Mouse (Mus musculus): ENCODE measurements around the gene Gm10031.

Gene Gm10031

DNA sequence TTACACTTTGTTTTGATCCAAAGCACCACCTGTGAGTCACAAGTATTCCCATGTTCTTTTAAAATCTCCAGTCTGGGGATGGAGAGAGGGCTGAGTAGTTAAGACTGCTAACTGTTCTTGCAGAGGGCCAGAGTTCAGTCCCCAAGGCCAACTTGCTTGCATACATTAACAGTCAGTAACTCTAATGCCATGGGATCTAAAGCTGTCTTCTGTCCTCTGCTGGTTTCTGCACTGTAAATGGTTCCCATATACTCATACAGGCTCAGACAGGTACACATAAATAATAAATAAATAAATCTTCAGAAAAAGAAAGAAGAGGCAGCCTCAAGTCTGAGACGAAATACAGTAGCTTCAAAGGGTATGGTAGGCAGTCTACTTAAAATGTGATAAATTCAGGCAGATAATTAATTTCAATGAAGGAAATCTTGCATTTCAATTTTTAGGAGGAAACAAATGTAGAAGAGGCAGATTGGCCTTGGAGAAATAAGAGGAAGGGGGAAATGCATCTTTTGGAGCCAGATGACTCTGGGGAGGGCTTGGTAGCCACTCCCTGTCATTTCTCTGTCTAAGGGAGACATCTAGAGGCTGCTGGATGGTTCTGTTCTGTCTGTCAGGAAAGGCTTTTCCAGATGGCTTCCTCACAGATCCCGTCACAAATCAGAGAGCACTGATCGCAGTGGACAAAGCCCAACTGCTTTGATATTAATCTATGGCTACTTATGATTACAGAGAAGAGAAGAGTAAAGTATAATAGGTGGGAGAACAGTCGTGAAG is 16.2 kb downstream of the Gm10031 start:
- DNase-seq (ENCODE audit: low spot score) = peak; percentile 54

- no peak for DNase-seq (ENCODE audit: low spot score)
Observed at GRCm38 (mm10) chr1:156543999-156544398, 20.2 kb downstream of the Gm10031 start.

- peak; percentile 90 for DNase-seq (ENCODE audit: low spot score)
Observed at GRCm38 (mm10) chr1:156558024-156558930, 34.5 kb downstream of the Gm10031 start, which contains the start of gene Abl2. Gene Abl2 (plus strand): TSS chr1:156558786.

GRCm38 (mm10) chr1:156558950-156559640 is 35.3 kb downstream of the Gm10031 start:
- DNase-seq (ENCODE audit: low spot score) = peak; percentile 50

DNA sequence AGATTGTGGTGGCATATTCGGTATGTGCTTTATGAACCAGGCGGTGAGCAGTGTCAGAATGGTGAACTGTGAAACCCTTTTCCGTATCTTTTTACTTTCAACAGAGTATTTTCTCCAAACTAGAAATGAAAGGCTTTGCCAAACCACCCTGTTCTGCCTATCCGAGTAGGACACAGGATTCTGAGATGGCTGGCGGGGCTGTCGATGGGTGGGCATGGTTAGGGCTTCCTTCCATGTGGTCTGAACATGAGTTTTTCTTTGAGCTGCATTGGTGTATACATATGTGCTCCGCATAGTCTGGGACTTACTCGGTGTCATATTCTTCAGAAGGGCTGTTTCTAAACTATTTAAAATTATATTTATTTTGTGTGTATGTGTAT is 35.8 kb downstream of the Gm10031 start:
- peak; percentile 33 for DNase-seq (ENCODE audit: low spot score)

DNA sequence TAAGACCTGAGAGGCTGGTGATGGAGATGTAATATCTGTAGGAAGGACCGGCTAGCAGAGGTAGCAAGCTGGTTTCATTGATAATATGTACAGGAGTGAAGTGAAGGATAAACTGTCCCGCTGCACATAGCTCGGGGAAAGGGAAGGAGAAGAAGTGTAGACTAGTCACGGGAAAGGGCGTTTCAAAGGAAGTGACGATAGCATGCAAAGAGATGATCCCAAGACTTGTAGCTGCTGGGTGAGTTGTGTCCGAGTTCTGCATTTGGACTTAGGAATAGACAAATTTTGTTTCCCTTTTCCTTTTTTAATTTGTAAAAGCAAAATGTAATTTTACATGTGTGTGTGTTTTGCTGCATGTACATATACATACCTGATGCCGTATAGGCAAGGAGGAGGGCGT is 36.7 kb downstream of the Gm10031 start:
- no peak for DNase-seq (ENCODE audit: low spot score)

GRCm38 (mm10) chr1:156565328-156565727 is 41.5 kb downstream of the Gm10031 start:
- DNase-seq (ENCODE audit: low spot score) = no peak

DNA sequence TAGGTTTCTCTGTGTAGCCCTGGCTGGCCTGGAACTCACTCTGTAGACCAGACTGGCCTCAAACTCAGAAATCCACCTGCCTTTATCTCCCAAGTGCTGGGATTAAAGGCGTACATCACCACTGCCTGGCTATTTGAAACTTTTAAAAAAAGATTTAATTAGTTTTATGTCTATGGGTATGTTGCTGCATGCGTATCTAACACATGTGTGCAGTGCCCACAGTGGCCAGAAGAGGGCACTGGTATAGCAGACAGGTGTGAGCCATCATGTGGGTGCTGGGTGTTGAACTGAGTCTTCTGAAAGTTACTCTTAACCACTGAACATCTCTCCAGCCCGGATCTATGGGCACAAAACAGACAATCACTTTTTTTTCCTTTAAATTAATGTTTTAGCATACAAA is 42.3 kb downstream of the Gm10031 start:
- no peak for DNase-seq (ENCODE audit: low spot score)

- no peak for DNase-seq (ENCODE audit: low spot score)
Observed at GRCm38 (mm10) chr1:156569615-156570014, 45.8 kb downstream of the Gm10031 start.

DNA sequence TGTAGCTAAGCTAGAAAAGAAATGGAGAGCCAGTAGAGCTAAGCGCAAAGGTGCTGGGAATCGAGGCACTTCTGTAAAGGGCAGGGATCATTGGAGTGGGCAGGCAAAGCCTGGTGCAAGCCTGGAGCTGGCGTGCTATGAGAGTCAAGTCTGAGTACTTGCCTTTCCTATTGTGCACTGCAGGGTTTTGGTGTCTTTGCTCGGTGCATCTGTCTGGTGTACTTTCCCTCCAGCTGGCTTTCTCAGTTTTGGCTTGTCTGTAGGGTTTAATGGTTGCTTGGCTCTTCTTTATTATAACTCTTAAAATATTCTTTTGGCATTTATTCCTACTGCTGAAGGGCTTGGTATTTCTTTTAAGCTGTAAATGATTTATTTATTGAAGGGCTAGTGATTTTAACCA is 49.1 kb downstream of the Gm10031 start:
- DNase-seq (ENCODE audit: low spot score) = no peak

Measured in embryo, embryonic 10 days (tissue).